Mouse (Mus musculus) megakaryocyte progenitor cell, adult 5-6 weeks (primary cell): ENCODE measurements around the gene Olfr464. TPM values are rescaled to one million over a fixed set of nuclear protein-coding genes. Genes with fewer than 3 reads are reported as not detected.
"Not testable (repeated sequence)": the region's sequence is repeated elsewhere in the genome, so short reads cannot be mapped to it uniquely, and the experiment has no call there.

Experiments
- ATAC-seq: replicated peaks from 2 replicates; pipeline ENCODE4 v1.8.0; 2016; ENCODE audit warnings: mild to moderate bottlenecking, moderate TSS enrichment, inconsistent platforms; ENCODE audit not compliant: poor library complexity
- total RNA-seq, 2 experiments: library from RNA; stranded (forward) in 1 of 2; stranded (reverse) in 1 of 2; fragments of 157-497, 149-512 nt in 1 of 2; fragments of 200-1000 nt in 1 of 2; gene quantifications; 2 replicates each; pipeline versions ENCODE4 v1.2.3 to v1.2.4; 2015 to 2017

The Olfr464 gene
- total RNA-seq, 2 experiments from 2014 or later = not detected

- no peak for ATAC-seq
These were observed 50.7 kb downstream of the Olfr464 start for GRCm38 (mm10) chr11:87870096-87870495.

DNA sequence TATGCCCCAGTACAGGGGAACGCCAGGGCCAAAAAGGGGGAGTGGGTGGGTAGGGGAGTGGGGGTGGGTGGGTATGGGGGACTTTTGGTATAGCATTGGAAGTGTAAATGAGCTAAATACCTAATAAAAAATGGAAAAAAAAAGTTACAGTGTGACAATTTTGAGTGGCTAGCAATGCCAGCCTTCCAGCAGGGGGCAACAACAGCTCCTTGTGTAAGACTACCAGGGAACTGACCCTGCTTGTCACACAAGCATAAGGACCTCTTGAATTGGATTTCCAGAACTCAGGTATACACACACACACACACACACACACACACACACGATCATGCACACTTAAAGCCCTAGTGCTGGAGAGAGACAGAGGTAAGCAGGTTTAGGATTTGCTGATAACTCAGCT, 53.9 kb downstream of the Olfr464 start:
- not testable (repeated sequence) for ATAC-seq

Other genes with a start within 250 kb of the Olfr464 start
- gene Supt4a, start 183.4 kb downstream of the Olfr464 start, total RNA-seq (2015) = 147 and 161 TPM in 2 replicates
- 52.8 and 63.7 TPM in 2 replicates for gene Supt4a, start 183.4 kb downstream of the Olfr464 start, total RNA-seq (2017)
- 34.1 and 38.5 TPM in 2 replicates for gene Tspoap1, start 160.4 kb downstream of the Olfr464 start, total RNA-seq (2015)
- gene Tspoap1, start 160.4 kb downstream of the Olfr464 start, total RNA-seq (2017) = 47.0 and 66.4 TPM in 2 replicates
- gene Mpo, start 127.4 kb downstream of the Olfr464 start, total RNA-seq (2015) = 13,257 and 15,415 TPM in 2 replicates
- gene Mpo, start 127.4 kb downstream of the Olfr464 start, total RNA-seq (2017) = 8,081 and 8,928 TPM in 2 replicates
- 0.05 TPM in 1 of 2 replicates, not detected in the other for gene Lpo, start 92.7 kb downstream of the Olfr464 start, total RNA-seq (2015)
- gene Lpo, start 92.7 kb downstream of the Olfr464 start, total RNA-seq (2017) = 0.03 TPM in 1 of 2 replicates, not detected in the other
- 3.0 and 4.7 TPM in 2 replicates for gene Mks1, start 67.8 kb downstream of the Olfr464 start, total RNA-seq (2015)
- 5.5 and 6.0 TPM in 2 replicates for gene Mks1, start 67.8 kb downstream of the Olfr464 start, total RNA-seq (2017)
- gene Epx, start 45.4 kb downstream of the Olfr464 start, total RNA-seq (2015) = 5.8 and 9.0 TPM in 2 replicates
- gene Epx, start 45.4 kb downstream of the Olfr464 start, total RNA-seq (2017) = 12.4 and 19.8 TPM in 2 replicates
- not detected in 2 replicates for gene Olfr462, start 28.7 kb downstream of the Olfr464 start, total RNA-seq (2015)
- not detected in 2 replicates for gene Olfr462, start 28.7 kb downstream of the Olfr464 start, total RNA-seq (2017)
- not detected in 2 replicates for gene Olfr463, start 23.6 kb downstream of the Olfr464 start, total RNA-seq (2015)
- gene Olfr463, start 23.6 kb downstream of the Olfr464 start, total RNA-seq (2017) = not detected in 2 replicates
- 11.1 and 12.8 TPM in 2 replicates for gene Dynll2, start 66.6 kb upstream of the Olfr464 start, total RNA-seq (2015)
- gene Dynll2, start 66.6 kb upstream of the Olfr464 start, total RNA-seq (2017) = 9.7 and 18.0 TPM in 2 replicates
- 257 and 278 TPM in 2 replicates for gene Srsf1, start 126.4 kb upstream of the Olfr464 start, total RNA-seq (2015)
- 528 and 695 TPM in 2 replicates for gene Srsf1, start 126.4 kb upstream of the Olfr464 start, total RNA-seq (2017)
- 37.5 and 41.8 TPM in 2 replicates for gene Vezf1, start 147.3 kb upstream of the Olfr464 start, total RNA-seq (2015)
- 16.2 and 18.8 TPM in 2 replicates for gene Vezf1, start 147.3 kb upstream of the Olfr464 start, total RNA-seq (2017)
- 0.73 and 3.7 TPM in 2 replicates for gene Cuedc1, start 177.1 kb upstream of the Olfr464 start, total RNA-seq (2015)
- 0.12 and 1.0 TPM in 2 replicates for gene Cuedc1, start 177.1 kb upstream of the Olfr464 start, total RNA-seq (2017)